Mouse (Mus musculus): ENCODE data around the gene Gfpt1. TPM values are rescaled to one million over a fixed set of nuclear protein-coding genes. Genes with fewer than 3 reads are reported as not detected.
A peak's percentile ranks its signal among the peaks of the same experiment; 100 is the strongest.

Gene Gfpt1
- polyA plus RNA-seq, 1 experiment = 6.1 TPM

DNA sequence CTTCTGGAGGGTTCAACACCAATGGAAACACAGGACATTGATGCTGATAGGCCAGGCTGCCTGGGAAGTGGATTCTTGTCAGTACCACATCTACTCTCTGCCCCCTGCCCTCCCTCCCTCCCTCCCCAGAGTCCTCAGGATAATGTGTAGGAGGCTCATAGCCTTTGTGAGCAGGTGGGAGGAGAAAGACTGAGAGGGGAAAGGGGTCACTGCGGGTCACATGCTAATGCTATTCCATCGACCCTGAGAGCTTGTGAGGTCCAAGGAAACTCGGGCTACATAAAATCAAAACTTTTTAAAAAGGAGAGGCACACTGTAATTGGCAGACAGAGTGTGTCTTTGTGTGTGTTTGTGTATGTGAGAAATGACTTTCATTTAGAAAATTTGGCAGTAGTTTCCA lies 56.6 kb downstream of the Gfpt1 start:
- H3K27me3 ChIP-seq (ENCODE audit: control insufficient read depth, insufficient read depth, low read length) = no peaks in the 10 kb centered on the region
- H3K4me3 ChIP-seq (ENCODE audit: extremely low read depth, insufficient read depth, insufficient read length) = no peak overlapping the region
- DNase-seq (ENCODE audit: low read depth in 1 of 2, low spot score in 2 of 2) = no peak
- H3K4me1 ChIP-seq (ENCODE audit: control insufficient read depth, insufficient read depth, insufficient read length) = no peaks in the 10 kb centered on the region
- no peaks in the 10 kb centered on the region for H3K36me3 ChIP-seq (ENCODE audit: control insufficient read depth, insufficient read depth, low read length)
- no peak overlapping the region for H3K27ac ChIP-seq (ENCODE audit: insufficient read depth, low read length)
- TF ChIP-seq POLR2A (IDR thresholded peaks at IDR 0.05; ENCODE audit: low read depth, low read length) (no peak), CTCF (IDR thresholded peaks at IDR 0.05; ENCODE audit: extremely low read depth, insufficient read depth, insufficient read length, insufficient replicate concordance) (no peak)
- WGBS = 63% methylated on average over 3 of the region's 3 CpGs

DNA sequence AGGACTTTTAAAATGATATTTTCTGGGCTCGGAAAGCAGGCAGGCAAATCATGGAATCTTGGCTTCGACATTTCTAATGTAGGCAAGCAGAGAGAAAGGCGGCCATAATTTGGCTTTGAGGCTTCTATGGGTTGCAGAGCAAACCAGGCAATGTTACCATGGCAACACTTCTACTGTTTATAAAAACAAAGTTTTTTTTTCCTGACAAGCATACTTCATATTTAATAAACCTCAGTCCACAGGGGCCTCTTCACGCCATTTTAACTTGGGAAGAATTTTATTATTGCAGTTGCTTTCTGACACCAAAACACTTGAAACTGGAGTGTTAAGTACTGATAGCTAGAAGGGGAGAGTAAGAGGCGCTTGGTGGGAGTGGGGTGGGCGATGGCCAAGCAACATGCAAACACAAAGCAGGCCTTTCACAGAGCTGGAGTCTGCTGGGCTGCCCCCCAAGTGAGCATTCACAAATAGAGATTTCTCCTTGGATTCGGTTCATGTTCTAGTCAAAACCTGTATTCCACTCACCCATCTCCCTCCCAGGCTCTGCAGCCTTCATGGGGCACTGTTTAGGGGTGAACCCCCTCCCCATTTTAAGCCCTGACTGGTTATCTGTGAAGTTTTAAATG lies 57.1 kb downstream of the Gfpt1 start:
- TF ChIP-seq POLR2A (IDR thresholded peaks at IDR 0.05; ENCODE audit: low read depth, low read length) (no peak), CTCF (IDR thresholded peaks at IDR 0.05; ENCODE audit: extremely low read depth, insufficient read depth, insufficient read length, insufficient replicate concordance) (no peak)
- DNase-seq (ENCODE audit: low read depth in 1 of 2, low spot score in 2 of 2) = no peak
- Histone ChIP-seq H3K27me3 (ENCODE audit: control insufficient read depth, insufficient read depth, low read length) (no peaks in the 10 kb centered on the region), H3K36me3 (ENCODE audit: control insufficient read depth, insufficient read depth, low read length) (no peaks in the 10 kb centered on the region), H3K27ac (ENCODE audit: insufficient read depth, low read length) (no peak overlapping the region), H3K4me3 (ENCODE audit: extremely low read depth, insufficient read depth, insufficient read length) (no peak overlapping the region), H3K4me1 (ENCODE audit: control insufficient read depth, insufficient read depth, insufficient read length) (no peaks in the 10 kb centered on the region)
- 83% methylated on average over 7 of the region's 7 CpGs for WGBS

DNA sequence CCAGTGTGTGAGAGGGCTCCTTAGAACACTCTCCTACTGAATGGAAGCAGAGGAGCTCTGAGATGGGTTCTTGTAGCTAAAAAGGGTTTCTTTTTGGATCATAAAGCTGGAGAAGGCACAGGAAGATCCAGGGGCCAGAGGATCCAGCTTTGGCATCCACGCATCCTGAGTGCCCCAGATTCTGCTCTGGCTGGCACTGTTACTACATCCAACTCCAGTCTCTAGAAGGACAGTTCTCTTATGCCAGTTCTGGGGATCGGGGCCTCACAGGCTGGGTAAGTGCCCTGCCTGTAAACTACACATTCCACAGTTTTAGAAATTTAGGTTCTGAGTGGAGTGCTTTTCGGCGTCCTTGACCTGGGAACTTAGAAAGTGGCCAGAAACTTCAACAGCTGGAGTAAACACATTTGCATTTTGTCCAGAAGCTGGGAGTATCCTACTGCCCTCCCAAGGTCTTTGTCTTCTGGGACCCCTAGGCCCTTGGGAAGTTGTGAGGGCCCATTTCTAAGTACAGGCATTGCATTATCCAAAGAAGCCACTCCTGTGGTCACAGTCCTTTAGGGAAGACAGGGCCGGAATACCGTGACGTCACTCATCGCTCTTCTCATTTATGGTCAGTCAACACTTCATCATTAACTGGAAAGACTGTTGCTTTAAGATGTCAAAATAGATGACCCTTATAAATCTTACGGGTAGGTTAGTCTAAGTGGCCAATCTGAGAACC lies 57.8 kb downstream of the Gfpt1 start:
- Histone ChIP-seq H3K4me1 (ENCODE audit: control insufficient read depth, insufficient read depth, insufficient read length) (no peaks in the 10 kb centered on the region), H3K27me3 (ENCODE audit: control insufficient read depth, insufficient read depth, low read length) (no peaks in the 10 kb centered on the region), H3K4me3 (ENCODE audit: extremely low read depth, insufficient read depth, insufficient read length) (no peak overlapping the region), H3K27ac (ENCODE audit: insufficient read depth, low read length) (no peak overlapping the region), H3K36me3 (ENCODE audit: control insufficient read depth, insufficient read depth, low read length) (no peaks in the 10 kb centered on the region)
- DNase-seq (ENCODE audit: low read depth in 1 of 2, low spot score in 2 of 2) = no peak
- WGBS = 95% methylated on average over 9 of the region's 9 CpGs
- no peak for TF ChIP-seq CTCF (IDR thresholded peaks at IDR 0.05; ENCODE audit: extremely low read depth, insufficient read depth, insufficient read length, insufficient replicate concordance)

DNA sequence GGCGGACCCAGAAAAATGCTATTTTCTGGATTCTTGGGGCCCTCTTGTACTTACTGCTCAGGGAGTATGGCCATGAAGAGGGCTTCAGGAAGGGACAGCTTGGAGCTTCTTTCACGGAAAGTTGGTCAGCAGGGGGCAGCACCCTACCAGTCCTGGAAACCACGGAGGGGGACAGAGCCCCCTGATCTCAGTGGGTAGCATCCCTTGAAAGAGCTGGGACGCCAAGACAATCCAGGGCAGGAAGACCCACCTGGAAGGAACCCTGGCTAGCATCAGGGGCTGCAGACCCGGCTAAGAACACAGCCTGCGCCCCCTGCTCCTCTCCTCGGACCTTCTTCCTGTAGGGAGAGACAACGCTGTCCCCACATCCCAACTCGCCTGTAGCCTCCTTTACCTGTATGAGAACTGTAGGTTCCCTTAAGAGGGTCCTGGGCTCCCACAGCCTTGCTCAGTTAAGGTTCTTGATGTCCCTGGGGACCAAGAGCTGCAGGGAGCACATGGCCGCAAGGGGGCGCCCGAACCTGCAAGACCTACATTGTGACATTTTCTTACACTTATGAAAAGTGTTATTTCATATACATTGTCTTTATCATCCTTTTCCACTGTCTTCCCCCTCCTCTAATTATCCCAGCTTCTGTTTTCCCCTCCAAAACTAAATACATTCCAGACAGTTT lies 58.8 kb downstream of the Gfpt1 start:
- Histone ChIP-seq H3K27ac (ENCODE audit: insufficient read depth, low read length) (no peak overlapping the region), H3K4me3 (ENCODE audit: extremely low read depth, insufficient read depth, insufficient read length) (peak overlapping the region; percentile 12; the same call in 1 of the 2 replicates), H3K36me3 (ENCODE audit: control insufficient read depth, insufficient read depth, low read length) (no peaks in the 10 kb centered on the region), H3K4me1 (ENCODE audit: control insufficient read depth, insufficient read depth, insufficient read length) (no peaks in the 10 kb centered on the region), H3K27me3 (ENCODE audit: control insufficient read depth, insufficient read depth, low read length) (no peaks in the 10 kb centered on the region)
- TF ChIP-seq POLR2A (IDR thresholded peaks at IDR 0.05; ENCODE audit: low read depth, low read length) = no peak
- peak; percentile 94 for TF ChIP-seq CTCF (IDR thresholded peaks at IDR 0.05; ENCODE audit: extremely low read depth, insufficient read depth, insufficient read length, insufficient replicate concordance)
- peak; percentile 66 to 77 for DNase-seq (ENCODE audit: low read depth in 1 of 2, low spot score in 2 of 2)
- 13% methylated on average over 12 of the region's 12 CpGs for WGBS

DNA sequence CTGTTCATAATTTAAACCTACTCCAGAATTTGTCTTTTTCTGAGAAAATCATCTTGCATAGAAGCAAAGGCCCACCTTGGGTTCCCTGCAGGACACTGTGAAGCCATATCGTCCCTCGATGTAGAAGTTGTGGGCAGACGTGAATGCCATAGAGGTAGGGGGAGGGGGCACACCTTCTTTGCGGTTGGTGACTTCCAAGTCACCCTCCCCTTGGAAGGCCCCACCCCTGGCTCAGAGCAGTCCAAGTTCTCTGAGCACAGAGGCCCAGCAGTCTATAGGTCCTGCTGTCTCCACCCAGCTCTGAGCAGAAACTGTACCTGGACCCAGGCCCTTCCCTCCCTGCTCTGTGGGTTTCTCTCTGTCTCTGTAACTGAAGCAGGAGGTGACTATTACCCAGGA lies 59.3 kb downstream of the Gfpt1 start:
- no peak overlapping the region for H3K4me3 ChIP-seq (ENCODE audit: extremely low read depth, insufficient read depth, insufficient read length)
- no peaks in the 10 kb centered on the region for H3K4me1 ChIP-seq (ENCODE audit: control insufficient read depth, insufficient read depth, insufficient read length)
- H3K36me3 ChIP-seq (ENCODE audit: control insufficient read depth, insufficient read depth, low read length) = no peaks in the 10 kb centered on the region
- no peak overlapping the region for H3K27ac ChIP-seq (ENCODE audit: insufficient read depth, low read length)
- 25% methylated on average over 4 of the region's 4 CpGs for WGBS
- TF ChIP-seq CTCF (IDR thresholded peaks at IDR 0.05; ENCODE audit: extremely low read depth, insufficient read depth, insufficient read length, insufficient replicate concordance) = no peak
- TF ChIP-seq POLR2A (IDR thresholded peaks at IDR 0.05; ENCODE audit: low read depth, low read length) = no peak
- DNase-seq (ENCODE audit: low read depth in 1 of 2, low spot score in 2 of 2) = no peak
- H3K27me3 ChIP-seq (ENCODE audit: control insufficient read depth, insufficient read depth, low read length) = no peaks in the 10 kb centered on the region

DNA sequence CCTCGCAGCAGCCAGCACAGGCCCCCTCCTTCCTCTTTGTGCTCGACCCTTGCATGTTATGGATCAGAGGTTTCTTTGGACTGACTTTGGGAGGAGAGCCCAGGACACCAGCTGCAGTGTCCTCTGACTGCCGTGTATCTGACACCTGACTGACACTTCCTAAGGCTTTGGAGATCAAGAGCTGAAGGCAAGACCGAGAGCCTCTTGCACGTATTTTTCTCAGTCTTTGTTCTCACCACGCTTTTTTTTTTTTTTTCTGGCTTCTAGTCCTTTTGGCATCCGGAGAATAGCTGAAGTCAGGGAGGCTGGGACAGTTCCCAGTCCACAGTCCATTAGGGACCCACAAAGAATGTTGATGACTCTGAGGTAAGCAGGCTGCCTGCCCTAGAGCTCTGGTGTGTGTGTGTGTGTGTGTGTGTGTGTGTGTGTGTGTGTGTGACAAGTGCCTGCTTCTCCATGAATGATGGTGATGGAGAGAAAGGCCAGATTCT lies 59.8 kb downstream of the Gfpt1 start:
- TF ChIP-seq CTCF (IDR thresholded peaks at IDR 0.05; ENCODE audit: extremely low read depth, insufficient read depth, insufficient read length, insufficient replicate concordance) = no peak
- TF ChIP-seq POLR2A (IDR thresholded peaks at IDR 0.05; ENCODE audit: low read depth, low read length) = no peak
- H3K4me3 ChIP-seq (ENCODE audit: extremely low read depth, insufficient read depth, insufficient read length) = no peak overlapping the region
- no peaks in the 10 kb centered on the region for H3K27me3 ChIP-seq (ENCODE audit: control insufficient read depth, insufficient read depth, low read length)
- H3K36me3 ChIP-seq (ENCODE audit: control insufficient read depth, insufficient read depth, low read length) = no peaks in the 10 kb centered on the region
- 65% methylated on average over 7 of the region's 7 CpGs for WGBS
- no peak for DNase-seq (ENCODE audit: low read depth in 1 of 2, low spot score in 2 of 2)
- H3K4me1 ChIP-seq (ENCODE audit: control insufficient read depth, insufficient read depth, insufficient read length) = no peaks in the 10 kb centered on the region
- H3K27ac ChIP-seq (ENCODE audit: insufficient read depth, low read length) = no peak overlapping the region

Data from spleen, adult 2 months (tissue).